Mouse (Mus musculus) thymus, adult 2 months (tissue): ENCODE data around the gene Sys1.

Source experiments
- CTCF ChIP-seq: fragments of 200-500 bp; IDR thresholded peaks from 2 replicates; pipeline ENCODE4 v1.5.1; 2012; ENCODE audit warnings: mild to moderate bottlenecking, control low read depth, low read length, moderate library complexity, borderline replicate concordance; ENCODE audit not compliant: control insufficient read depth, poor library complexity, insufficient read depth; ENCODE audit errors: extremely low read depth
- POLR2A ChIP-seq: fragments of 200-500 bp; IDR thresholded peaks from 2 replicates; pipeline ENCODE4 v1.6.1; 2012; ENCODE audit warnings: mild to moderate bottlenecking, low read length, control low read depth, moderate library complexity; ENCODE audit not compliant: control insufficient read depth, poor library complexity, insufficient read depth; ENCODE audit errors: extremely low read depth

DNA sequence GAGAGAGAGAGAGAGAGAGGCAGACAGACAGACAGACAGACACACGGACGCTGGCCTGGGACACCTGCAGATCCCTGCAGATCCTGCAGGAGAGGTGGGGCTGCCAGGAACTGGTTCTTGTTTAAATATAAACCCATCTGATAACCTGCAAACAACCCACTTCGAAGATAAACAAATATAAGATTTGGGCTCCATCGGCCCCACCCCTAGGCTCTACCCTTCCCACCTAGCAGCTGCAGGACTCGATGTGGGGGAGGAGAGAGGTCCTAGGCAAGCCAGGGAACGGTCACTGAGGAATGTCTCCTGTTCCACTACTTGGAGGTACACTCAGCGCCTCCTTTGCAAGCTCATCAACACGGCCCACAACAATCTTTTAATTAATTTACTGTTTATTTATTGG lies 18.5 kb upstream of the Sys1 start:
- no peak for TF ChIP-seq CTCF
- TF ChIP-seq POLR2A = no peak
